Mouse (Mus musculus): ENCODE measurements around the gene Cox19.

- TF ChIP-seq POLR2A (IDR thresholded peaks at IDR 0.05; ENCODE audit: control insufficient read depth in 1 of 2, insufficient read depth in 1 of 2, low read depth in 1 of 2, low read length in 2 of 2, poor library complexity in 1 of 2) (no peak), CTCF (IDR thresholded peaks at IDR 0.05 in 2 of 3, conservative IDR thresholded peaks at IDR 0.05 in 1 of 3; ENCODE audit: control insufficient read depth in 1 of 3, insufficient read depth in 1 of 3, low read depth in 2 of 3, low read length in 3 of 3, poor library complexity in 1 of 3, severe bottlenecking in 1 of 3) (peak; percentile 93 to 99 (median 98)), MEF2A (IDR thresholded peaks at IDR 0.05; ENCODE audit: extremely low read depth, insufficient replicate concordance, low read depth, low read length, poor library complexity, severe bottlenecking) (no peak), ZNF384 (IDR thresholded peaks at IDR 0.05; ENCODE audit: low read depth, low read length) (no peak), ZKSCAN1 (IDR thresholded peaks at IDR 0.05; ENCODE audit: low read depth, low read length) (no peak), POLR2AphosphoS2 (IDR thresholded peaks at IDR 0.05; ENCODE audit: low read length) (no peak), TCF12 (IDR thresholded peaks at IDR 0.05; ENCODE audit: low read depth, low read length) (no peak), MXI1 (IDR thresholded peaks at IDR 0.05; ENCODE audit: low read depth, low read length) (no peak), CHD2 (IDR thresholded peaks at IDR 0.05; ENCODE audit: low read length) (no peak), E2F4 (IDR thresholded peaks at IDR 0.05; ENCODE audit: borderline replicate concordance, low read depth, low read length) (no peak), HCFC1 (IDR thresholded peaks at IDR 0.05; ENCODE audit: low read depth, low read length) (no peak), RCOR1 (IDR thresholded peaks at IDR 0.05; ENCODE audit: low read depth, low read length) (no peak), ZC3H11A (IDR thresholded peaks at IDR 0.05; ENCODE audit: low read depth, low read length) (peak; percentile 96)
Observed at GRCm38 (mm10) chr5:139364260-139364910, 13.2 kb upstream of the Cox19 start.
